Mouse (Mus musculus) cortical plate, adult 2 months (tissue): Measurements from ENCODE around the gene Zfyve9. TPM values are rescaled to one million over a fixed set of nuclear protein-coding genes. Genes with fewer than 3 reads are reported as not detected.

ENCODE experiments used
- H3K27ac ChIP-seq: fragments of 200-500 bp; 2 replicates; pipeline ENCODE4 v1.5.1; 2012; ENCODE audit warnings: low read length, control low read depth, inconsistent platforms; ENCODE audit not compliant: insufficient read depth
- H3K4me1 ChIP-seq: fragments of 200-500 bp; 2 replicates; pipeline ENCODE4 v1.6.1; 2011; ENCODE audit warnings: low read length; ENCODE audit not compliant: control insufficient read depth, insufficient read depth
- H3K4me3 ChIP-seq: fragments of 200-500 bp; 2 replicates; pipeline ENCODE4 v1.5.1; 2011; ENCODE audit warnings: mild to moderate bottlenecking, low read length, control low read depth; ENCODE audit not compliant: insufficient read depth
- CTCF ChIP-seq: fragments of 200-500 bp; IDR thresholded peaks from 2 replicates; pipeline ENCODE4 v1.5.1; 2011; ENCODE audit warnings: mild to moderate bottlenecking, control low read depth, low read length; ENCODE audit not compliant: insufficient read depth; ENCODE audit errors: extremely low read depth
- POLR2A ChIP-seq: fragments of 200-500 bp; IDR thresholded peaks from 2 replicates; pipeline ENCODE4 v1.6.1; 2011; ENCODE audit warnings: mild to moderate bottlenecking, low read length, control low read depth; ENCODE audit not compliant: insufficient read depth; ENCODE audit errors: extremely low read depth
- polyA plus RNA-seq: library from polyadenylated mRNA; depleted of rRNA; stranded (reverse); fragments of >200 nt; gene quantifications from 2 replicates; pipeline ENCODE4 v1.2.3, GENCODE M21; 2012

Gene Zfyve9
- polyA plus RNA-seq, 1 experiment, result 23.6 TPM

DNA sequence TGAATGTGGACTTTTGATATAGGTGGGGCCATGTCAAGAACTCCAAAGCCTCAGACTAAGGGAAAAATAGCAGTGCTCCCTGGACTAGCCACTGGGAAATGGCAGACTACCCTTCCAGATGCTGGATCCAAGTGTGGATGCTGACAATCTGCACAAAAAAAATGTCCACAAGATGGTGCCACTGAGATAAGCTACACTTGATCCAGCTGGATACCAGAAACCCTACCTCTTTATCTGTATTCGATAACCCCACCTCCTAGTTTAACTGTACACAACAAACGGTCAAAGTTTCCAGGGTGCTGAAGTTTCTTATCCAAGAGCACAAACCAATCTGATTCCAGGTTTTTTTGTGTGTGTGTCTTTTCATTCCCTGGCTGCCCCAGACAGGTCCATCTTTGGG is 116.2 kb downstream of the Zfyve9 start:
- Histone ChIP-seq H3K4me3 (no peak overlapping the region), H3K4me1 (no peaks in the 10 kb centered on the region), H3K27ac (no peak overlapping the region)
- TF ChIP-seq CTCF (peak; percentile 39), POLR2A (no peak)

DNA sequence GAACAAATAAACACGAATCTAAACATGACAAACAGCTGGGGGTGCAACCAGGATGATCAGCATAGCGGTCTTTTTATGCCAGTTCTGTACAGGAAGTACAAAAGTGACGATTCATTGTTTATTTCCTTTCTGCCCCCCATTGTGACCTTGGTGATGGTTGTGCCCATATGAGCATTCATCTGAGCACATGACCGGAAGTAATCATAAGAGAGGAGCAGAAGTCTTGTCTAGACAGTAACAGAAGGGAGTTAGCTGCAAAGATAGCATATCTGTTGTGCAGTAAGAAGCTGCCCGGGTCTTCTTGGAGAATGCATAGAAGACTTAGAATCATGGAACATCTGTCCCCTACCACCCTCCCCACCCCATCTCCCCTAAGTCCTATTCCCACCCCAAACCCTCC is 141.8 kb downstream of the Zfyve9 start:
- Histone ChIP-seq H3K4me1 (no peaks in the 10 kb centered on the region), H3K27ac (no peak overlapping the region)
- TF ChIP-seq POLR2A, result no peak
- TF ChIP-seq CTCF, result no peak

DNA sequence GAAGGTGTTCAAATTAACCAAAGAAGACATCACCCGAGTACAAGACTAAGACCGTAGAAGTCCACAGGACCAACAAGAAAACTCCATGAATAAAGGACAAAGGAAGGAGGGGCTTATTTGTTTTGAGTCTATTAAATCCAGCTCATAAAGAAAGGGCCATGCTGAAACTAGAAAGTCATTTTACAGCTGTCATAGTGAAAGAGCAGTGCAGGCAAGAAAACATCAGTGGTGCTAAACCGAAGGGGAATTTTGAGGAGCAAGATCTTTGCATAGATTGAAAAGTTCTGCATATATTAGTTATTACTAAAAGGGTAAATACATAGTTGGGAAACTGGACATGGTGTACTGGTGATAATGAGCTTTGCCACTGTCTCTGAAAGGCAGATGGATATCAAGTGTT is 142.9 kb downstream of the Zfyve9 start:
- TF ChIP-seq CTCF (no peak), POLR2A (no peak)

More for the DNA sequence above, 141.8 kb downstream of the Zfyve9 start:
- no peak overlapping the region for H3K4me3 ChIP-seq

DNA sequence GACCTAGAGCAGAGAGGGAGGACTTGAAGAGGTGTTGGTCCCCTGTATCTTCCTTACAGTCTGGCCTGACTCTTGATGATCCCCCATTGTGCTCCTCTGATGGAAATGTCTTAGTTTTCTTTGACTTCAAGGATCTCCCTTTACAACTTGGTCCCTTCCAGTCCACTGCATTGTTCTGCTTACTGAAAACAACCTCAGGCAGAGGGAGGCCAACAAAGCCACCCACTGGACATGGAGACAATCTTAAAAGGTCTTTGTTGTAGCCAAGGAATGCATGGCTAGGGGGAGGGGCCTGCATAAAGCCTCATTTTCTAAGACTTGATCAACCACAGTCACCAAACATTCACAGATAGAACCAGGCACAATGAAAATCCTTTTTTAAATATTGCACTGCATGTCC is 145.5 kb downstream of the Zfyve9 start:
- TF ChIP-seq CTCF (no peak), POLR2A (no peak)
- no peak overlapping the region for H3K27ac ChIP-seq
- H3K4me1 ChIP-seq, result no peaks in the 10 kb centered on the region; the same call in 1 of the 2 replicates
- no peak overlapping the region for H3K4me3 ChIP-seq

More for the DNA sequence above, 142.9 kb downstream of the Zfyve9 start:
- Histone ChIP-seq H3K4me1 (no peaks in the 10 kb centered on the region), H3K27ac (no peak overlapping the region), H3K4me3 (no peak overlapping the region)

DNA sequence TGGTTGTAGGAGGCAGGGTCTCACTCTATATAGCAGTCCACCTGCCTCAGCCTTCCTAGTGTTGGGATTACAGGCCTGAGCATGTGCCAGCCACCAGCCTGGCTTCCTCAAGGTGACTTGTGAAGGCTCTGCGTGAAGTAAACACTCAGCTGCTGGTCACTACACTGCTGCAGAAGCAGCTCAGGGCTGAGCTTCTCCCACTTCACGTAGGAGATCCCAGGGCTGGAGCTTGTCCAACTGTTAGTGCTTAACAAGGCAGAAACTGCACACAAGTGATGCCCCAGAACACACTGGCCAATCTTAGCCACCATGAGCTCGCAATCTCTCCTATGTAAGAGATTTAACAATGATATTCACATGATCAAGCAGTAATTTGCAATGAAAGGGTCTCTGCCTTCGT is 145.9 kb downstream of the Zfyve9 start:
- no peak overlapping the region for H3K27ac ChIP-seq
- H3K4me1 ChIP-seq, result no peaks in the 10 kb centered on the region; the same call in 1 of the 2 replicates
- no peak overlapping the region for H3K4me3 ChIP-seq
- TF ChIP-seq CTCF (no peak), POLR2A (no peak)

DNA sequence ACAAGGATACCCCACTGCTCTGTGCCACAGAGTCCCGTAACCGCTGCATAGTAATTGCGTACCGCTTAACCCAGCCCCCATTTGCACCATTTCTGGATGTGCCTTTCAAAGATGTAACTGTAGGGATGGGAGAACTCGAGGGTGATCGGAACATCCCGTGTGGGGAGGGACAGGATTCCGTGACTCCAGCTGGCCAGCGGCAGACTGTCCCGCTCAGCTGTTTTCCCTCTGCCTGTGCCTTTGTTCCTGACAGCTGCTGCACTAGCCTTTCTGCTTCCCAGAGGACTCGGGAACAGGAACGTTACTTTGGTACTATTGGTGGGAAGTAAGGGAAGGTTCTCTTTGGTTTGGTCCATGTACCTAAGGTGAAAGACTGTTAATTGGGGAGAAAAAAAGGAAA is 146.9 kb downstream of the Zfyve9 start:
- no peak for TF ChIP-seq POLR2A
- no peak for TF ChIP-seq CTCF
- H3K4me3 ChIP-seq, result no peak overlapping the region
- no peak overlapping the region for H3K27ac ChIP-seq
- no peaks in the 10 kb centered on the region; the same call in 1 of the 2 replicates for H3K4me1 ChIP-seq

DNA sequence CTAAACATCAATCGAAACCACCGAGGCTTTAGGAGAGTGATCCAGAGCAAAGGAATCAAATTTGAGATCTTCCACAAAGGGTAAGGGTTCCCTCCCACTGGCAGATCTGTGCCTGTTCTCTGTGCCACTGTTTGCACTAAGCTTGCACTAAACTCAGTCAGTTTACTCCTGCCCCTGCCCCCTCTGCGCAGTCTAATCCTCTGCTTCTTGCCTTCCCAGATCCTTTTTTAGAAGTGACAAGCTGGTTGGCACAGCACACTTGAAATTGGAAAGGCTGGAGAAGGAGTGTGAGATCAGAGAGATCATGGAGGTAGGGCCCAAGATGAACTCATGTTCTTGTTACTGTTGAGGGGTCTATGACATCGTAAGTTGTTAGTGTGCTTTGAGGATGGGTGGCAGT is 149.0 kb downstream of the Zfyve9 start:
- TF ChIP-seq CTCF (no peak), POLR2A (no peak)
- no peaks in the 10 kb centered on the region; the same call in 1 of the 2 replicates for H3K4me1 ChIP-seq
- H3K27ac ChIP-seq, result no peak overlapping the region
- no peak overlapping the region for H3K4me3 ChIP-seq

DNA sequence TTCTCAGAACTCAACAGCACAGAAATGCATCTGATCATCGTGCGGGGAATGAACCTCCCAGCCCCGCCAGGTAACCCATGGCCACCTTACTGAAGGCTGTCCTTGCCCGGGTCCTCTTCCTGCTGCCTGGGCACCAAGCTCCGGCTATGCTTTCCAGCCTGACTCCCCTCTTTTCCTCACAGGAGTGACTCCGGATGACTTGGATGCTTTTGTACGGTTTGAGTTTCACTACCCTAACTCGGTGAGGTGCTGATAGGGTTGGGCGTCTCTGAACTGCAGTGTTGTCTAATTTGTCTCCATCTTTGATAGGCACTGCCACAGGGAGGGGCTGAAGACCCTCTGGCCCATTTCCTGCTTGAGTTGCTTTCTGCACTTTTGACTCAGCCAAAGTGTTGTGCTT is 150.5 kb downstream of the Zfyve9 start:
- Histone ChIP-seq H3K27ac (no peak overlapping the region), H3K4me3 (no peak overlapping the region), H3K4me1 (no peaks in the 10 kb centered on the region; the same call in 1 of the 2 replicates)
- no peak for TF ChIP-seq CTCF
- no peak for TF ChIP-seq POLR2A

DNA sequence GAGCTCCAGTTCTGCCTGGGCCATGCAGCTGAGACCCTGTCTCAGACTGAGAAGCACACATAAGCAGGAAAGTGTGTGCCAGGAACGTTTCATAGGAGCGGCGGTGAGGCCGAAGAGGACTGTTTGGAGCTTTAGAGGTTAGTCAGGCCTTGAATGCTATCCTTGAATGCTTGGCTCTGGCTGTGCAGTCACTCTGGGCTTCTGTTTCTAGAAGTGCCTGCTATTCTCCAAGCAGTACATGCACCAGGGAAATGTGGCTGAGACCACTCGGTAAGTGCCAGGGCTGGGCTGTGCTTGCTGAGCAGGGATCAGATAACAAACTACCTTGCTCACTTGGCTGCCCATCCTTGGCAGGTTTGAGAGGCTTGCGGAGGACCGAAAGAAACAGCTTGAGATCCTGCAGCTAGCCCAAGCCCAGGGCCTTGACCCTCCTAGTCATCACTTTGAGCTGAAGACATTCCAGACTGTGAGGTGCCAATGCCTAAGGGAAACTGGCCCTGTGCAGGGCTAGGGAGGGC is 151.2 kb downstream of the Zfyve9 start:
- TF ChIP-seq POLR2A (no peak), CTCF (no peak)
- no peaks in the 10 kb centered on the region; the same call in 1 of the 2 replicates for H3K4me1 ChIP-seq
- no peak overlapping the region for H3K27ac ChIP-seq
- H3K4me3 ChIP-seq, result no peak overlapping the region

DNA sequence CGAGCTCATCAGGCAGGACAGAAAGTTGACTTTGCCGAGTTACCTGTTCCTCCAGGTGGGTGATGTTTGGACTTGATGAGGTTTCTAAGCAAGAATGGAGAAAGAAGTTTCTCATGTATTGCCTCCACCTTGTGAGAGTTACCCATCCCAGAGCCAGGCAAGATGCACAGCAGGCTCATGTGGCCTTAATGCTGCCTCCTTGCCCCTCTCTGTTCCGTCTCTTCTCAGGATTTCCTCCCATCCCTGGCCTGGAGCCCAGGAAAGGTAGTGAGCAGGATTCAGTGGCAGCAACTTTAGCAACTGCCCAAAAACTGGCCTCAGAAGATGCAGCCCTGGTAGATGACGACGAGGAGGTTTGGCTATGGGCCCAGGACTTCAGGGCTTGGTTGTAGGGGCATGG is 153.5 kb downstream of the Zfyve9 start:
- Histone ChIP-seq H3K4me1 (no peaks in the 10 kb centered on the region; the same call in 1 of the 2 replicates), H3K4me3 (no peak overlapping the region), H3K27ac (no peak overlapping the region)
- TF ChIP-seq POLR2A, result no peak
- no peak for TF ChIP-seq CTCF
